In genomic region chr4:126201514-126202302, GRCm38 (mm10) we compare ENCODE assay signal across 8 mouse cellular contexts. TPM values are rescaled to one million over a fixed set of nuclear protein-coding genes. Genes with fewer than 3 reads are reported as not detected.
DNase-seq lines count a peak whose midpoint lies in the region; ATAC-seq lines count a peak whose summit lies in the region.

No protein-coding gene starts in this region.

- peak overlapping the region; percentile 76 for H3K4me3 ChIP-seq in hindbrain, embryonic 11.5 days (ENCODE audit: low read depth, low read length)
- peak overlapping the region; percentile 56 for H3K4me3 ChIP-seq in limb, embryonic 11.5 days (ENCODE audit: low read depth, low read length)
- peak overlapping the region; percentile 83 for H3K4me3 ChIP-seq in midbrain, embryonic 10.5 days
- peak overlapping the region; percentile 81 for H3K4me3 ChIP-seq in stomach, embryonic 16.5 days (replicated peaks; ENCODE audit: low read length)

- peak overlapping the region; percentile 71 for H3K4me2 ChIP-seq in hindbrain, embryonic 11.5 days (replicated peaks; ENCODE audit: low read depth, low read length)
- peak overlapping the region; percentile 72 for H3K4me2 ChIP-seq in limb, embryonic 11.5 days (ENCODE audit: low read depth, severe bottlenecking)
- peak overlapping the region; percentile 86 for H3K4me2 ChIP-seq in stomach, embryonic 16.5 days (ENCODE audit: low read depth, low read length)

- H3K27me3 ChIP-seq in hindbrain, embryonic 11.5 days (ENCODE audit: control insufficient read depth, insufficient read depth, low read length), result no peaks in the 10 kb centered on the region
- no peaks in the 10 kb centered on the region for H3K27me3 ChIP-seq in limb, embryonic 11.5 days (ENCODE audit: control insufficient read depth, insufficient read depth, low read length)
- no peaks in the 10 kb centered on the region for H3K27me3 ChIP-seq in midbrain, embryonic 10.5 days (ENCODE audit: low read depth, poor library complexity, severe bottlenecking)
- no peaks in the 10 kb centered on the region for H3K27me3 ChIP-seq in stomach, embryonic 16.5 days (ENCODE audit: control insufficient read depth, insufficient read depth, low read length)

- peak overlapping the region; percentile 95 for H3K27ac ChIP-seq in hindbrain, embryonic 11.5 days (ENCODE audit: low read depth, low read length)
- H3K27ac ChIP-seq in limb, embryonic 11.5 days (replicated peaks; ENCODE audit: low read depth, low read length), result peak overlapping the region; percentile 94
- H3K27ac ChIP-seq in midbrain, embryonic 10.5 days (replicated peaks), result peak overlapping the region; percentile 98
- peak overlapping the region; percentile 93 for H3K27ac ChIP-seq in stomach, embryonic 16.5 days (ENCODE audit: low read length)

- peak; percentile 44 for ATAC-seq in erythroblast, adult 5-6 weeks (replicated peaks; ENCODE audit: low FRiP score, poor library complexity, severe bottlenecking)
- no peak for ATAC-seq in hindbrain, embryonic 11.5 days (ENCODE audit: low FRiP score)
- no peak for ATAC-seq in limb, embryonic 11.5 days (ENCODE audit: insufficient number of reproducible peaks, low FRiP score, low TSS enrichment, low read depth)
- ATAC-seq in stomach, embryonic 16.5 days (ENCODE audit: insufficient read depth, low FRiP score), result no peak

- H3K9me3 ChIP-seq in hindbrain, embryonic 11.5 days (ENCODE audit: control insufficient read depth, low read length), result no peaks in the 10 kb centered on the region
- no peaks in the 10 kb centered on the region for H3K9me3 ChIP-seq in limb, embryonic 11.5 days (ENCODE audit: control insufficient read depth, low read length)
- H3K9me3 ChIP-seq in midbrain, embryonic 10.5 days (replicated peaks), result no peaks in the 10 kb centered on the region
- no peaks in the 10 kb centered on the region for H3K9me3 ChIP-seq in stomach, embryonic 16.5 days (replicated peaks; ENCODE audit: control insufficient read depth, low read length)

- peak overlapping the region; percentile 85 for H3K9ac ChIP-seq in hindbrain, embryonic 11.5 days (ENCODE audit: low read depth, low read length)
- H3K9ac ChIP-seq in limb, embryonic 11.5 days (ENCODE audit: low read length), result peak overlapping the region; percentile 92
- peak overlapping the region; percentile 85 for H3K9ac ChIP-seq in stomach, embryonic 16.5 days (ENCODE audit: low read length)

- H3K4me1 ChIP-seq in hindbrain, embryonic 11.5 days (replicated peaks; ENCODE audit: control insufficient read depth, insufficient read depth, low read length), result no peaks in the 10 kb centered on the region; the same call in 1 of the 2 replicates
- peaks cover 16% of the 10 kb centered on the region for H3K4me1 ChIP-seq in limb, embryonic 11.5 days (ENCODE audit: control insufficient read depth, insufficient read depth, low read length)
- peaks cover 42% of the 10 kb centered on the region for H3K4me1 ChIP-seq in midbrain, embryonic 10.5 days
- peaks cover 28% of the 10 kb centered on the region for H3K4me1 ChIP-seq in stomach, embryonic 16.5 days (ENCODE audit: control insufficient read depth, insufficient read depth, low read length)

- WGBS in hindbrain, embryonic 11.5 days, result under 1% methylated on average over 28 of the region's 28 CpGs
- under 1% methylated on average over 28 of the region's 28 CpGs for WGBS in limb, embryonic 11.5 days
- 1% methylated on average over 28 of the region's 28 CpGs for WGBS in midbrain, embryonic 10.5 days
- WGBS in stomach, embryonic 16.5 days, result under 1% methylated on average over 28 of the region's 28 CpGs

- DNase-seq in cerebellum, adult 11-12 months, result peak; percentile 55
- DNase-seq in cerebellum, adult 18-20 months, result no peak
- peak; percentile 79 for DNase-seq in T-cell, adult 2 months (ENCODE audit: low spot score)
- DNase-seq in hindbrain, embryonic 11.5 days (ENCODE audit: low spot score), result peak; percentile 57
- DNase-seq in limb, embryonic 11.5 days (ENCODE audit: low spot score), result peak; percentile 63
- DNase-seq in midbrain, embryonic 10.5 days (ENCODE audit: low spot score), result peak; percentile 49

- H3K36me3 ChIP-seq in hindbrain, embryonic 11.5 days (ENCODE audit: control insufficient read depth, insufficient read depth, low read length), result no peaks in the 10 kb centered on the region
- no peaks in the 10 kb centered on the region for H3K36me3 ChIP-seq in limb, embryonic 11.5 days (ENCODE audit: control insufficient read depth, insufficient read depth, low read length)
- H3K36me3 ChIP-seq in midbrain, embryonic 10.5 days, result peaks cover 36% of the 10 kb centered on the region
- no peaks in the 10 kb centered on the region for H3K36me3 ChIP-seq in stomach, embryonic 16.5 days (ENCODE audit: control insufficient read depth, insufficient read depth, low read length)

RNA-seq across cellular contexts. Expression of gene Thrap3, which starts 0.9 kb away (rescaled TPM):
- total RNA-seq in erythroblast, adult 5-6 weeks (2015; ENCODE audit: low replicate concordance), result 40.5 and 74.0 TPM in 2 replicates
- total RNA-seq in erythroblast, adult 5-6 weeks (2017; ENCODE audit: low replicate concordance), result 130 and 133 TPM in 2 replicates
- 191 and 228 TPM in 2 replicates for polyA plus RNA-seq in hindbrain, embryonic 11.5 days (2014; fragmentation: Nextera tagmentation; extraction: Ambion mirVana)
- polyA plus RNA-seq in limb, embryonic 11.5 days (2014; fragmentation: Nextera tagmentation; extraction: Ambion mirVana), result 247 and 264 TPM in 2 replicates
- polyA plus RNA-seq in midbrain, embryonic 10.5 days (2016; fragmentation: Nextera tagmentation; extraction: Ambion mirVana), result 244 and 256 TPM in 2 replicates
- 164 and 176 TPM in 2 replicates for polyA plus RNA-seq in stomach, embryonic 16.5 days (2015; fragmentation: Nextera tagmentation; extraction: Ambion mirVana)

RNA-seq across cellular contexts. Expression of gene Sh3d21, which starts 38.4 kb away (rescaled TPM):
- total RNA-seq in erythroblast, adult 5-6 weeks (2015; ENCODE audit: low replicate concordance), result not detected in 2 replicates
- total RNA-seq in erythroblast, adult 5-6 weeks (2017; ENCODE audit: low replicate concordance), result 0.09 and 0.70 TPM in 2 replicates
- 2.0 and 2.7 TPM in 2 replicates for polyA plus RNA-seq in hindbrain, embryonic 11.5 days (2014; fragmentation: Nextera tagmentation; extraction: Ambion mirVana)
- 5.4 and 5.5 TPM in 2 replicates for polyA plus RNA-seq in limb, embryonic 11.5 days (2014; fragmentation: Nextera tagmentation; extraction: Ambion mirVana)
- polyA plus RNA-seq in midbrain, embryonic 10.5 days (2016; fragmentation: Nextera tagmentation; extraction: Ambion mirVana), result 0.79 and 1.3 TPM in 2 replicates
- polyA plus RNA-seq in stomach, embryonic 16.5 days (2015; fragmentation: Nextera tagmentation; extraction: Ambion mirVana), result 7.3 and 8.6 TPM in 2 replicates

RNA-seq across cellular contexts. Expression of gene Eva1b, which starts 54.2 kb away (rescaled TPM):
- not detected in 2 replicates for total RNA-seq in erythroblast, adult 5-6 weeks (2015; ENCODE audit: low replicate concordance)
- not detected in 2 replicates for total RNA-seq in erythroblast, adult 5-6 weeks (2017; ENCODE audit: low replicate concordance)
- 33.1 and 36.0 TPM in 2 replicates for polyA plus RNA-seq in hindbrain, embryonic 11.5 days (2014; fragmentation: Nextera tagmentation; extraction: Ambion mirVana)
- polyA plus RNA-seq in limb, embryonic 11.5 days (2014; fragmentation: Nextera tagmentation; extraction: Ambion mirVana), result 64.3 and 70.3 TPM in 2 replicates
- polyA plus RNA-seq in midbrain, embryonic 10.5 days (2016; fragmentation: Nextera tagmentation; extraction: Ambion mirVana), result 22.1 and 25.0 TPM in 2 replicates
- 46.4 and 49.7 TPM in 2 replicates for polyA plus RNA-seq in stomach, embryonic 16.5 days (2015; fragmentation: Nextera tagmentation; extraction: Ambion mirVana)

RNA-seq across cellular contexts. Expression of gene Map7d1, which starts 54.4 kb away (rescaled TPM):
- 3.3 and 7.3 TPM in 2 replicates for total RNA-seq in erythroblast, adult 5-6 weeks (2015; ENCODE audit: low replicate concordance)
- 7.7 and 17.0 TPM in 2 replicates for total RNA-seq in erythroblast, adult 5-6 weeks (2017; ENCODE audit: low replicate concordance)
- polyA plus RNA-seq in hindbrain, embryonic 11.5 days (2014; fragmentation: Nextera tagmentation; extraction: Ambion mirVana), result 54.6 and 65.5 TPM in 2 replicates
- polyA plus RNA-seq in limb, embryonic 11.5 days (2014; fragmentation: Nextera tagmentation; extraction: Ambion mirVana), result 54.6 and 61.2 TPM in 2 replicates
- polyA plus RNA-seq in midbrain, embryonic 10.5 days (2016; fragmentation: Nextera tagmentation; extraction: Ambion mirVana), result 59.8 and 69.7 TPM in 2 replicates
- polyA plus RNA-seq in stomach, embryonic 16.5 days (2015; fragmentation: Nextera tagmentation; extraction: Ambion mirVana), result 14.4 and 20.0 TPM in 2 replicates

Comparison
In these comparisons a context has a peak if more than half of its experiments do, and no peak if none do; other contexts are left out.
1. DNase-seq: peak in cerebellum, adult 11-12 months (single experiment), T-cell, adult 2 months (single experiment), hindbrain, embryonic 11.5 days (single experiment), limb, embryonic 11.5 days (single experiment) and midbrain, embryonic 10.5 days (single experiment); none in cerebellum, adult 18-20 months (0 of 2).
2. Peak in every context shown above with its lines, with median percentiles within 50 percentile points of each other: H3K27ac ChIP-seq, H3K4me2 ChIP-seq, H3K4me3 ChIP-seq and H3K9ac ChIP-seq.